In genomic region chr6:108973701-108974100, GRCm38 (mm10) we compare ENCODE assay signal across 20 mouse cellular contexts.
DNase-seq lines count a peak whose midpoint lies in the region; ATAC-seq and TF ChIP-seq lines count a peak whose summit lies in the region.
"Had no signal": no experiment of that assay in that cellular context is flagged by ENCODE, and none has a peak within 500 bp of the region (broad histone marks: within the 10 kb centered on the region; RNA-seq: fewer than 3 reads in every experiment).

No protein-coding gene starts in this region.

- no peak overlapping the region for H3K4me2 ChIP-seq in midbrain, postnatal 0 days (ENCODE audit: low read depth, low read length, poor library complexity, severe bottlenecking)
- H3K4me2 ChIP-seq in midbrain, embryonic 11.5 days, result no peak overlapping the region
- H3K4me2 ChIP-seq: embryonic facial prominence, embryonic 12.5 days had no signal

- H3K9ac ChIP-seq in midbrain, postnatal 0 days (replicated peaks; ENCODE audit: low read length, poor library complexity, severe bottlenecking), result no peak overlapping the region
- H3K9ac ChIP-seq in midbrain, embryonic 11.5 days (ENCODE audit: low read length), result no peak overlapping the region
- H3K9ac ChIP-seq: embryonic facial prominence, embryonic 12.5 days had no signal

- peak; percentile 33 for TF ChIP-seq CTCF in midbrain, postnatal 0 days (IDR thresholded peaks at IDR 0.05)

- no peaks in the 10 kb centered on the region for H3K9me3 ChIP-seq in midbrain, postnatal 0 days (ENCODE audit: low read length)
- no peaks in the 10 kb centered on the region for H3K9me3 ChIP-seq in midbrain, embryonic 11.5 days (ENCODE audit: control insufficient read depth, low read length)
- H3K9me3 ChIP-seq: embryonic facial prominence, embryonic 10.5 days; embryonic facial prominence, embryonic 12.5 days had no signal

- ATAC-seq in frontal cortex, adult (ENCODE audit: low TSS enrichment), result peak; percentile 76
- ATAC-seq in midbrain, postnatal 0 days (ENCODE audit: low FRiP score), result no peak
- no peak for ATAC-seq in midbrain, embryonic 11.5 days (ENCODE audit: low FRiP score)
- ATAC-seq: forebrain, embryonic 14.5 days; forebrain, embryonic 16.5 days had no signal

- H3K27me3 ChIP-seq in midbrain, postnatal 0 days (ENCODE audit: insufficient read depth, low read length), result no peaks in the 10 kb centered on the region
- no peaks in the 10 kb centered on the region for H3K27me3 ChIP-seq in midbrain, embryonic 11.5 days (ENCODE audit: control insufficient read depth, insufficient read depth, low read length)
- H3K27me3 ChIP-seq: embryonic facial prominence, embryonic 12.5 days had no signal

- DNase-seq in frontal cortex, postnatal 10 days (ENCODE audit: low spot score in 2 of 2), result no peak
- DNase-seq in layer of hippocampus, adult 11-12 months (ENCODE audit: low spot score), result peak; percentile 0
- DNase-seq in layer of hippocampus, postnatal 36 days, result no peak
- no peak for DNase-seq in midbrain, postnatal 0 days (ENCODE audit: low spot score)
- no peak for DNase-seq in midbrain, embryonic 11.5 days (ENCODE audit: low spot score, missing footprints)
- peak; percentile 6 for DNase-seq in telencephalon, adult 2 months (ENCODE audit: low read depth, low spot score)
- DNase-seq in natural killer cell, adult 2 months (ENCODE audit: low spot score in 2 of 2), result no peak
- DNase-seq: adrenal gland, adult 2 months; adrenal gland, postnatal 10 days; adrenal gland, postnatal 25 days; cerebellum, adult 11-12 months; cerebellum, adult 2 months; cerebellum, adult 9-10 months; cerebellum, postnatal 10 days; cerebellum, postnatal 25 days had no signal

- 87% methylated on average over 2 of the region's 2 CpGs for WGBS in midbrain, postnatal 0 days
- 86% methylated on average over 2 of the region's 2 CpGs for WGBS in midbrain, embryonic 11.5 days

- no peak overlapping the region for H3K27ac ChIP-seq in midbrain, postnatal 0 days (ENCODE audit: low read depth, low read length)
- H3K27ac ChIP-seq in midbrain, embryonic 11.5 days (ENCODE audit: low read depth, low read length), result no peak overlapping the region
- H3K27ac ChIP-seq: embryonic facial prominence, embryonic 10.5 days; embryonic facial prominence, embryonic 12.5 days had no signal

- no peaks in the 10 kb centered on the region for H3K36me3 ChIP-seq in midbrain, postnatal 0 days (ENCODE audit: insufficient read depth, low read length)
- no peaks in the 10 kb centered on the region for H3K36me3 ChIP-seq in midbrain, embryonic 11.5 days (ENCODE audit: control insufficient read depth, insufficient read depth, low read length)
- H3K36me3 ChIP-seq: embryonic facial prominence, embryonic 10.5 days; embryonic facial prominence, embryonic 12.5 days had no signal

- no peaks in the 10 kb centered on the region for H3K4me1 ChIP-seq in midbrain, postnatal 0 days (ENCODE audit: insufficient read depth, low read length)
- no peaks in the 10 kb centered on the region for H3K4me1 ChIP-seq in midbrain, embryonic 11.5 days (ENCODE audit: control insufficient read depth, insufficient read depth, low read length)
- H3K4me1 ChIP-seq: embryonic facial prominence, embryonic 10.5 days; embryonic facial prominence, embryonic 12.5 days had no signal

- no peak overlapping the region for H3K4me3 ChIP-seq in midbrain, postnatal 0 days (ENCODE audit: low read depth, low read length)
- H3K4me3 ChIP-seq in midbrain, embryonic 11.5 days (ENCODE audit: low read depth, low read length), result no peak overlapping the region
- H3K4me3 ChIP-seq: embryonic facial prominence, embryonic 10.5 days; embryonic facial prominence, embryonic 12.5 days had no signal

Comparison
In these comparisons a context has a peak if more than half of its experiments do, and no peak if none do; other contexts are left out.
1. DNase-seq: peak in layer of hippocampus, adult 11-12 months (single experiment) and telencephalon, adult 2 months (single experiment); none in frontal cortex, postnatal 10 days (0 of 2), layer of hippocampus, postnatal 36 days (0 of 2), midbrain, postnatal 0 days (single experiment), midbrain, embryonic 11.5 days (single experiment) and natural killer cell, adult 2 months (0 of 2).